Mouse (Mus musculus): ENCODE data around the gene Rbfox1. TPM values are rescaled to one million over a fixed set of nuclear protein-coding genes. Genes with fewer than 3 reads are reported as not detected.

Rbfox1 gene
- polyA plus RNA-seq, 1 experiment, result not detected

GRCm38 (mm10) chr16:6840461-6840860 lies 955.3 kb downstream of the Rbfox1 start:
- Histone ChIP-seq H3K4me1 (ENCODE audit: control insufficient read depth, insufficient read depth, low read length) (peaks cover 3% of the 10 kb centered on the region), H3K27me3 (ENCODE audit: control insufficient read depth, insufficient read depth, low read length, poor library complexity, severe bottlenecking) (no peaks in the 10 kb centered on the region; the same call in 1 of the 2 replicates), H3K9me3 (replicated peaks; ENCODE audit: control insufficient read depth, insufficient read depth, low read length, poor library complexity, severe bottlenecking) (no peaks in the 10 kb centered on the region), H3K9ac (ENCODE audit: low read depth, poor library complexity, severe bottlenecking) (no peak overlapping the region), H3K27ac (ENCODE audit: insufficient read depth, low read length) (no peak overlapping the region), H3K36me3 (ENCODE audit: control insufficient read depth, insufficient read depth, low read length, poor library complexity, severe bottlenecking) (no peaks in the 10 kb centered on the region), H3K4me3 (ENCODE audit: low read depth, low read length) (no peak overlapping the region)
- TF ChIP-seq EP300 (IDR thresholded peaks at IDR 0.05; ENCODE audit: insufficient read depth, low read depth, low read length) (no peak), CTCF (IDR thresholded peaks at IDR 0.05; ENCODE audit: low read depth, low read length) (no peak), POLR2A (IDR thresholded peaks at IDR 0.05; ENCODE audit: insufficient read depth, low read length) (no peak)

- TF ChIP-seq CTCF (IDR thresholded peaks at IDR 0.05; ENCODE audit: low read depth, low read length) (no peak), EP300 (IDR thresholded peaks at IDR 0.05; ENCODE audit: insufficient read depth, low read depth, low read length) (peak; percentile 89)
- Histone ChIP-seq H3K4me3 (ENCODE audit: low read depth, low read length) (no peak overlapping the region), H3K36me3 (ENCODE audit: control insufficient read depth, insufficient read depth, low read length, poor library complexity, severe bottlenecking) (no peaks in the 10 kb centered on the region), H3K27me3 (ENCODE audit: control insufficient read depth, insufficient read depth, low read length, poor library complexity, severe bottlenecking) (no peaks in the 10 kb centered on the region; the same call in 1 of the 2 replicates), H3K4me1 (ENCODE audit: control insufficient read depth, insufficient read depth, low read length) (peaks cover 3% of the 10 kb centered on the region), H3K27ac (ENCODE audit: insufficient read depth, low read length) (peak overlapping the region; percentile 43; the same call in 1 of the 2 replicates), H3K9me3 (replicated peaks; ENCODE audit: control insufficient read depth, insufficient read depth, low read length, poor library complexity, severe bottlenecking) (no peaks in the 10 kb centered on the region), H3K9ac (ENCODE audit: low read depth, poor library complexity, severe bottlenecking) (no peak overlapping the region)
Measured at GRCm38 (mm10) chr16:6842066-6842785, 957.1 kb downstream of the Rbfox1 start.

- no peak overlapping the region for H3K4me3 ChIP-seq (ENCODE audit: low read depth, low read length)
- peaks cover 3% of the 10 kb centered on the region for H3K4me1 ChIP-seq (ENCODE audit: control insufficient read depth, insufficient read depth, low read length)
- H3K36me3 ChIP-seq (ENCODE audit: control insufficient read depth, insufficient read depth, low read length, poor library complexity, severe bottlenecking), result no peaks in the 10 kb centered on the region
- H3K9me3 ChIP-seq (replicated peaks; ENCODE audit: control insufficient read depth, insufficient read depth, low read length, poor library complexity, severe bottlenecking), result no peaks in the 10 kb centered on the region
- H3K9ac ChIP-seq (ENCODE audit: low read depth, poor library complexity, severe bottlenecking), result no peak overlapping the region
- H3K27me3 ChIP-seq (ENCODE audit: control insufficient read depth, insufficient read depth, low read length, poor library complexity, severe bottlenecking), result no peaks in the 10 kb centered on the region; the same call in 1 of the 2 replicates
- TF ChIP-seq EP300 (IDR thresholded peaks at IDR 0.05; ENCODE audit: insufficient read depth, low read depth, low read length) (no peak), POLR2A (IDR thresholded peaks at IDR 0.05; ENCODE audit: insufficient read depth, low read length) (no peak), CTCF (IDR thresholded peaks at IDR 0.05; ENCODE audit: low read depth, low read length) (no peak)
- no peak overlapping the region for H3K27ac ChIP-seq (ENCODE audit: insufficient read depth, low read length)
Measured at GRCm38 (mm10) chr16:6844659-6845058, 959.5 kb downstream of the Rbfox1 start.

GRCm38 (mm10) chr16:6851393-6851792 lies 966.2 kb downstream of the Rbfox1 start:
- Histone ChIP-seq H3K9ac (ENCODE audit: low read depth, poor library complexity, severe bottlenecking) (no peak overlapping the region), H3K27ac (ENCODE audit: insufficient read depth, low read length) (no peak overlapping the region), H3K9me3 (replicated peaks; ENCODE audit: control insufficient read depth, insufficient read depth, low read length, poor library complexity, severe bottlenecking) (no peaks in the 10 kb centered on the region), H3K36me3 (ENCODE audit: control insufficient read depth, insufficient read depth, low read length, poor library complexity, severe bottlenecking) (no peaks in the 10 kb centered on the region), H3K4me3 (ENCODE audit: low read depth, low read length) (no peak overlapping the region), H3K27me3 (ENCODE audit: control insufficient read depth, insufficient read depth, low read length, poor library complexity, severe bottlenecking) (no peaks in the 10 kb centered on the region), H3K4me1 (ENCODE audit: control insufficient read depth, insufficient read depth, low read length) (peaks cover 2% of the 10 kb centered on the region)
- no peak for TF ChIP-seq CTCF (IDR thresholded peaks at IDR 0.05; ENCODE audit: low read depth, low read length)
- no peak for TF ChIP-seq EP300 (IDR thresholded peaks at IDR 0.05; ENCODE audit: insufficient read depth, low read depth, low read length)
- TF ChIP-seq POLR2A (IDR thresholded peaks at IDR 0.05; ENCODE audit: insufficient read depth, low read length), result no peak

- Histone ChIP-seq H3K4me1 (ENCODE audit: control insufficient read depth, insufficient read depth, low read length) (peaks cover 2% of the 10 kb centered on the region), H3K9ac (ENCODE audit: low read depth, poor library complexity, severe bottlenecking) (no peak overlapping the region), H3K27ac (ENCODE audit: insufficient read depth, low read length) (no peak overlapping the region; the same call in 1 of the 2 replicates), H3K27me3 (ENCODE audit: control insufficient read depth, insufficient read depth, low read length, poor library complexity, severe bottlenecking) (no peaks in the 10 kb centered on the region), H3K9me3 (replicated peaks; ENCODE audit: control insufficient read depth, insufficient read depth, low read length, poor library complexity, severe bottlenecking) (no peaks in the 10 kb centered on the region), H3K4me3 (ENCODE audit: low read depth, low read length) (no peak overlapping the region), H3K36me3 (ENCODE audit: control insufficient read depth, insufficient read depth, low read length, poor library complexity, severe bottlenecking) (no peaks in the 10 kb centered on the region)
- TF ChIP-seq CTCF (IDR thresholded peaks at IDR 0.05; ENCODE audit: low read depth, low read length) (no peak), EP300 (IDR thresholded peaks at IDR 0.05; ENCODE audit: insufficient read depth, low read depth, low read length) (no peak), POLR2A (IDR thresholded peaks at IDR 0.05; ENCODE audit: insufficient read depth, low read length) (no peak)
Measured at GRCm38 (mm10) chr16:6853796-6854195, 968.6 kb downstream of the Rbfox1 start.

- H3K27ac ChIP-seq (ENCODE audit: insufficient read depth, low read length), result no peak overlapping the region
- H3K4me3 ChIP-seq (ENCODE audit: low read depth, low read length), result no peak overlapping the region
- H3K9me3 ChIP-seq (replicated peaks; ENCODE audit: control insufficient read depth, insufficient read depth, low read length, poor library complexity, severe bottlenecking), result no peaks in the 10 kb centered on the region
- no peak overlapping the region for H3K9ac ChIP-seq (ENCODE audit: low read depth, poor library complexity, severe bottlenecking)
- TF ChIP-seq CTCF (IDR thresholded peaks at IDR 0.05; ENCODE audit: low read depth, low read length) (no peak), POLR2A (IDR thresholded peaks at IDR 0.05; ENCODE audit: insufficient read depth, low read length) (no peak), EP300 (IDR thresholded peaks at IDR 0.05; ENCODE audit: insufficient read depth, low read depth, low read length) (no peak)
- no peaks in the 10 kb centered on the region for H3K27me3 ChIP-seq (ENCODE audit: control insufficient read depth, insufficient read depth, low read length, poor library complexity, severe bottlenecking)
- no peaks in the 10 kb centered on the region for H3K36me3 ChIP-seq (ENCODE audit: control insufficient read depth, insufficient read depth, low read length, poor library complexity, severe bottlenecking)
- H3K4me1 ChIP-seq (ENCODE audit: control insufficient read depth, insufficient read depth, low read length), result no peaks in the 10 kb centered on the region
Measured at GRCm38 (mm10) chr16:6861656-6862055, 976.5 kb downstream of the Rbfox1 start.
